Mouse (Mus musculus): Measurements from ENCODE around the gene Agps. TPM values are rescaled to one million over a fixed set of nuclear protein-coding genes. Genes with fewer than 3 reads are reported as not detected.
"Not testable (repeated sequence)": the region's sequence is repeated elsewhere in the genome, so short reads cannot be mapped to it uniquely, and the experiment has no call there.

Agps gene
- total and polyA plus RNA-seq, 2 experiments from 2014 or later = 17.1 to 37.9 TPM

DNA sequence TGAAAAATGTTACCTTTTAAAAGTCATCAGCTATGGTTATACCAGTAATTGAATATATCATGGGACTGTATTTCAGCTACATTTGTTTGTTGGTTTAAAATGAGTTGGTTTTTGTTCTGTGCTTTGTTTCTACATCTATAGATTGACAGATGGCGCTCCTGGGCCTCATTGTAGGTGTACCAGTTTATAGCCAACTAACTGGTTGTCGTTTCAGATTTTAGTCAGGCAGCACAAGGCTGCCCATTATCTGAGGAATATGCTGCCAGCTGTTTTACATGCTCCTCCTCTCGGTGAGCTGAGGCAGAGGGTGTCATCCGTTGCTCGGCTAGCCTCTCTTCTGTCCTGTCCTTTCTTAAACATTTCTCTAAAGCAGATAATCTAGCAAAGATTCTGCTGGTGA, 94.1 kb downstream of the Agps start:
- ATAC-seq (ENCODE audit: low FRiP score) (no peak), DNase-seq (ENCODE audit: low spot score) (no peak)
- Histone ChIP-seq H3K4me1 (ENCODE audit: insufficient read depth, low read length) (no peaks in the 10 kb centered on the region), H3K4me3 (ENCODE audit: low read depth, low read length) (no peak overlapping the region), H3K9ac (replicated peaks; ENCODE audit: low read length, poor library complexity, severe bottlenecking) (no peak overlapping the region), H3K9me3 (ENCODE audit: low read length) (no peaks in the 10 kb centered on the region), H3K4me2 (ENCODE audit: low read depth, low read length, poor library complexity, severe bottlenecking) (no peak overlapping the region), H3K27ac (ENCODE audit: low read depth, low read length) (no peak overlapping the region), H3K27me3 (ENCODE audit: insufficient read depth, low read length) (no peaks in the 10 kb centered on the region), H3K36me3 (ENCODE audit: insufficient read depth, low read length) (peaks cover 8% of the 10 kb centered on the region; the same call in 1 of the 2 replicates)
- 75% methylated on average over 5 of the region's 5 CpGs for WGBS
- TF ChIP-seq CTCF (IDR thresholded peaks at IDR 0.05) = no peak

GRCm38 (mm10) chr2:75928011-75928410, 96.0 kb downstream of the Agps start:
- no peak overlapping the region for H3K4me2 ChIP-seq (ENCODE audit: low read depth, low read length, poor library complexity, severe bottlenecking)
- no peaks in the 10 kb centered on the region for H3K9me3 ChIP-seq (ENCODE audit: low read length)
- DNase-seq (ENCODE audit: low spot score) (no peak), ATAC-seq (ENCODE audit: low FRiP score) (no peak)
- WGBS = 89% methylated on average over 3 of the region's 3 CpGs
- H3K4me3 ChIP-seq (ENCODE audit: low read depth, low read length) = no peak overlapping the region
- no peak for TF ChIP-seq CTCF (IDR thresholded peaks at IDR 0.05)
- no peak overlapping the region for H3K27ac ChIP-seq (ENCODE audit: low read depth, low read length)
- no peaks in the 10 kb centered on the region for H3K4me1 ChIP-seq (ENCODE audit: insufficient read depth, low read length)
- H3K9ac ChIP-seq (replicated peaks; ENCODE audit: low read length, poor library complexity, severe bottlenecking) = no peak overlapping the region
- H3K27me3 ChIP-seq (ENCODE audit: insufficient read depth, low read length) = no peaks in the 10 kb centered on the region
- peaks cover 8% of the 10 kb centered on the region; the same call in 1 of the 2 replicates for H3K36me3 ChIP-seq (ENCODE audit: insufficient read depth, low read length)

DNA sequence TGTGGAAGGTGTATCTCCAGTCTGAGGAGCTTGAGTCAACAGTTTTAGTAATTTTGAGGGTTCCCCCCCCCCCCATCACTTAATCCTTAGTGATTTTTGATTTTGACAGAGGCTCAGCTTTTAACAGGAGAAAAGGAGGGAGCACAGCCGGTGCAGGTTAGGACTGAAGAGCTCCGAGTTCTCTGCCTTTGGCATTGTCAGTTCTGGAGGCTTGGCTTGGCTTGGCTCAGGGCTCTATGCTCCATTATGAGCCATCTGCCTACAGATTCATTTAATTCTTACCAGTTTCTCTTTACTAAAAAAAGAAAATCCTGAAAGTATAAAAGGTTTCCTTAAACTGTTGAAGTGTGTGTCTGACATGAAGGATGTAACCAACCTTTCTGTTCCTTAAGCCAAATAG, 97.2 kb downstream of the Agps start:
- H3K27ac ChIP-seq (ENCODE audit: low read depth, low read length) = no peak overlapping the region
- ATAC-seq (ENCODE audit: low FRiP score) (no peak), DNase-seq (ENCODE audit: low spot score) (no peak)
- TF ChIP-seq CTCF (IDR thresholded peaks at IDR 0.05) = no peak
- no peak overlapping the region for H3K4me2 ChIP-seq (ENCODE audit: low read depth, low read length, poor library complexity, severe bottlenecking)
- H3K4me3 ChIP-seq (ENCODE audit: low read depth, low read length) = no peak overlapping the region
- H3K9me3 ChIP-seq (ENCODE audit: low read length) = no peaks in the 10 kb centered on the region
- WGBS = 84% methylated on average over 2 of the region's 2 CpGs
- H3K4me1 ChIP-seq (ENCODE audit: insufficient read depth, low read length) = no peaks in the 10 kb centered on the region
- H3K27me3 ChIP-seq (ENCODE audit: insufficient read depth, low read length) = no peaks in the 10 kb centered on the region
- H3K9ac ChIP-seq (replicated peaks; ENCODE audit: low read length, poor library complexity, severe bottlenecking) = no peak overlapping the region
- peaks cover 8% of the 10 kb centered on the region; the same call in 1 of the 2 replicates for H3K36me3 ChIP-seq (ENCODE audit: insufficient read depth, low read length)

GRCm38 (mm10) chr2:75929786-75930444, 97.9 kb downstream of the Agps start:
- Histone ChIP-seq H3K9ac (replicated peaks; ENCODE audit: low read length, poor library complexity, severe bottlenecking) (no peak overlapping the region), H3K4me2 (ENCODE audit: low read depth, low read length, poor library complexity, severe bottlenecking) (no peak overlapping the region), H3K27me3 (ENCODE audit: insufficient read depth, low read length) (no peaks in the 10 kb centered on the region), H3K4me1 (ENCODE audit: insufficient read depth, low read length) (no peaks in the 10 kb centered on the region), H3K9me3 (ENCODE audit: low read length) (no peaks in the 10 kb centered on the region), H3K4me3 (ENCODE audit: low read depth, low read length) (no peak overlapping the region), H3K27ac (ENCODE audit: low read depth, low read length) (no peak overlapping the region), H3K36me3 (ENCODE audit: insufficient read depth, low read length) (peaks cover 8% of the 10 kb centered on the region; the same call in 1 of the 2 replicates)
- no peak for TF ChIP-seq CTCF (IDR thresholded peaks at IDR 0.05)
- 93% methylated on average over 6 of the region's 6 CpGs for WGBS
- ATAC-seq (ENCODE audit: low FRiP score) = no peak
- peak; percentile 32 for DNase-seq (ENCODE audit: low spot score)

DNA sequence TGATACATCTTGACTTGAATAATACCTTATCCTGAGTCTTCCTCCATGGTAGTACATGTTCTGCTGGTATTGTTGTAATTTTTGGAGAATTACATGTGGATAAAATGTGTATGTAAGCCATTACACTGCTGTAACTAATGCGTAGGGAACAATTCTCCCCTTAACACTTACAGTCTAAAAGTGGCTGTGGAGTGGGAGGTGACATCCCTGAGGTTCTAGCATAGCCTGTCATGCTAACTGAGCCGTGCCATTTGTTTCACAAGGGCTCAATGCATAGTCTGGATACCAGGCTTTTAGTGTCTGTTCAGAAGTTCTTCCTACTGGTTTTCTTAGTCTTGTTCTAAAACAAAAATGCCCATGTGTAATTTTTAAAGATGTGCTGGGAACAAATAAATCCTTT, 99.0 kb downstream of the Agps start:
- Histone ChIP-seq H3K4me2 (ENCODE audit: low read depth, low read length, poor library complexity, severe bottlenecking) (no peak overlapping the region), H3K9me3 (ENCODE audit: low read length) (no peaks in the 10 kb centered on the region), H3K4me3 (ENCODE audit: low read depth, low read length) (no peak overlapping the region), H3K27me3 (ENCODE audit: insufficient read depth, low read length) (no peaks in the 10 kb centered on the region), H3K4me1 (ENCODE audit: insufficient read depth, low read length) (no peaks in the 10 kb centered on the region), H3K36me3 (ENCODE audit: insufficient read depth, low read length) (peaks cover 8% of the 10 kb centered on the region; the same call in 1 of the 2 replicates), H3K27ac (ENCODE audit: low read depth, low read length) (no peak overlapping the region), H3K9ac (replicated peaks; ENCODE audit: low read length, poor library complexity, severe bottlenecking) (no peak overlapping the region)
- no peak for DNase-seq (ENCODE audit: low spot score)
- WGBS = 95% methylated on average over 2 of the region's 2 CpGs
- no peak for TF ChIP-seq CTCF (IDR thresholded peaks at IDR 0.05)
- no peak for ATAC-seq (ENCODE audit: low FRiP score)

GRCm38 (mm10) chr2:75933541-75933940, 101.6 kb downstream of the Agps start:
- H3K9ac ChIP-seq (replicated peaks; ENCODE audit: low read length, poor library complexity, severe bottlenecking) = no peak overlapping the region
- no peaks in the 10 kb centered on the region; the same call in 1 of the 2 replicates for H3K36me3 ChIP-seq (ENCODE audit: insufficient read depth, low read length)
- ATAC-seq (ENCODE audit: low FRiP score) = no peak
- no peak for DNase-seq (ENCODE audit: low spot score)
- TF ChIP-seq CTCF (IDR thresholded peaks at IDR 0.05) = no peak
- no peaks in the 10 kb centered on the region for H3K27me3 ChIP-seq (ENCODE audit: insufficient read depth, low read length)
- H3K9me3 ChIP-seq (ENCODE audit: low read length) = no peaks in the 10 kb centered on the region
- WGBS = 45% methylated on average over 7 of the region's 7 CpGs
- H3K27ac ChIP-seq (ENCODE audit: low read depth, low read length) = no peak overlapping the region
- H3K4me3 ChIP-seq (ENCODE audit: low read depth, low read length) = no peak overlapping the region
- H3K4me1 ChIP-seq (ENCODE audit: insufficient read depth, low read length) = no peaks in the 10 kb centered on the region
- H3K4me2 ChIP-seq (ENCODE audit: low read depth, low read length, poor library complexity, severe bottlenecking) = no peak overlapping the region

DNA sequence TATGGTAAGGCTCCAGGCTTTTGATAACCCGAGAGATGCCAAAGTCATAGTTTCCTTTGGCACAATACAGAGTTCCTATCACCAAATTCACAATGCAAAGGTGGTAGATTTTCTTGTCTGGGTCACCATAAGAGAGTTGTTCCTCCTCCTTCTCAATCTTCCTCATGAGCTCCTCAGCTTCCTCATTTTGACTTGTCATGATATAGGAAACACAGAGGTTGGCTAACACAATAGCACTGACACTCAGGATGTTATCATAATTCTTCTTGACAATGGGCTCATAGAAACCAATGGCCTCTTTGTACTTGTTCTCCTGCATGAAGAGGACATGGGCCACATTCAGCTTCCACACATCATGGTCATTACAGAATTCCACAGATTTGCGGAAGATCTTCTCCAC, 104.7 kb downstream of the Agps start:
- ATAC-seq (ENCODE audit: low FRiP score); H3K4me3 ChIP-seq (ENCODE audit: low read depth, low read length); H3K9ac ChIP-seq (replicated peaks; ENCODE audit: low read length, poor library complexity, severe bottlenecking); H3K27me3 ChIP-seq (ENCODE audit: insufficient read depth, low read length); H3K36me3 ChIP-seq (ENCODE audit: insufficient read depth, low read length); H3K9me3 ChIP-seq (ENCODE audit: low read length); DNase-seq (ENCODE audit: low spot score); H3K27ac ChIP-seq (ENCODE audit: low read depth, low read length); H3K4me1 ChIP-seq (ENCODE audit: insufficient read depth, low read length); H3K4me2 ChIP-seq (ENCODE audit: low read depth, low read length, poor library complexity, severe bottlenecking): not testable (repeated sequence)
- 95% methylated on average over 2 of the region's 2 CpGs for WGBS

- ATAC-seq (ENCODE audit: low FRiP score) = peak; percentile 44; the same call in 1 of the 2 replicates
- not testable (repeated sequence) for H3K27me3 ChIP-seq (ENCODE audit: insufficient read depth, low read length); DNase-seq (ENCODE audit: low spot score); H3K9me3 ChIP-seq (ENCODE audit: low read length); H3K4me1 ChIP-seq (ENCODE audit: insufficient read depth, low read length); H3K36me3 ChIP-seq (ENCODE audit: insufficient read depth, low read length); H3K27ac ChIP-seq (ENCODE audit: low read depth, low read length)
- Histone ChIP-seq H3K4me3 (ENCODE audit: low read depth, low read length) (peak overlapping the region; percentile 48), H3K9ac (replicated peaks; ENCODE audit: low read length, poor library complexity, severe bottlenecking) (peak overlapping the region; percentile 61; the same call in 1 of the 2 replicates), H3K4me2 (ENCODE audit: low read depth, low read length, poor library complexity, severe bottlenecking) (peak overlapping the region; percentile 52)
- 73% methylated on average over 13 of the region's 17 CpGs for WGBS
These were observed 105.6 kb downstream of the Agps start for GRCm38 (mm10) chr2:75937520-75938116.

All from midbrain, postnatal 0 days (tissue).